Mouse (Mus musculus) hindbrain, embryonic 11.5 days (tissue): Measurements from ENCODE around the gene Akap5. TPM values are rescaled to one million over a fixed set of nuclear protein-coding genes. Genes with fewer than 3 reads are reported as not detected.

Experiments used
- ATAC-seq: fragments of 200-750 bp; cut with Nextera tagmentation; 2 replicates; pipeline ENCODE4 v1.8.0; 2017; ENCODE audit warnings: mild to moderate bottlenecking, moderate TSS enrichment, moderate library complexity; ENCODE audit not compliant: low FRiP score
- DNase-seq: peaks from one replicate; pipeline ENCODE4 v3.0.0-alpha.2; 2015; ENCODE audit warnings: low spot score
- H3K27ac ChIP-seq: fragments of 300-500 bp; sonication (generic); 2 replicates; pipeline ENCODE4 v1.5.1; 2014; ENCODE audit warnings: mild to moderate bottlenecking, low read depth, low read length
- H3K27me3 ChIP-seq: fragments of 300-500 bp; sonication (generic); 2 replicates; pipeline ENCODE4 v1.6.1; 2014; ENCODE audit warnings: mild to moderate bottlenecking, low read length, moderate library complexity, mixed read lengths; ENCODE audit not compliant: control insufficient read depth, insufficient read depth
- H3K36me3 ChIP-seq: fragments of 300-500 bp; sonication (generic); 2 replicates; pipeline ENCODE4 v1.6.1; 2014; ENCODE audit warnings: mild to moderate bottlenecking, low read length, moderate library complexity, mixed read lengths; ENCODE audit not compliant: control insufficient read depth, insufficient read depth
- H3K4me1 ChIP-seq: fragments of 300-500 bp; sonication (generic); replicated peaks from 2 replicates; pipeline ENCODE4 v1.6.1; 2014; ENCODE audit warnings: low read length, mixed read lengths; ENCODE audit not compliant: control insufficient read depth, insufficient read depth
- H3K4me2 ChIP-seq: fragments of 300-500 bp; sonication (generic); replicated peaks from 2 replicates; pipeline ENCODE4 v1.6.1; 2014; ENCODE audit warnings: mild to moderate bottlenecking, low read depth, low read length
- H3K4me3 ChIP-seq: fragments of 300-500 bp; sonication (generic); 2 replicates; pipeline ENCODE4 v1.5.1; 2014; ENCODE audit warnings: low read depth, low read length
- H3K9ac ChIP-seq: fragments of 300-500 bp; sonication (generic); 2 replicates; pipeline ENCODE4 v1.6.1; 2014; ENCODE audit warnings: low read depth, low read length
- H3K9me3 ChIP-seq: fragments of 300-500 bp; sonication (generic); 2 replicates; pipeline ENCODE4 v1.6.1; 2016; ENCODE audit warnings: low read length; ENCODE audit not compliant: control insufficient read depth
- WGBS: fragments of 180-500 bp; shearing (Covaris S2); extraction: QIAGEN DNeasy Blood & Tissue Kit; methylation state at CpG from one replicate; pipeline ENCODE4 v1.1.7; 2014; 5-methylcytosine and 5-hydroxymethylcytosine counted together
- polyA plus RNA-seq: library from polyadenylated mRNA; unstranded; fragments of >200 nt; fragmentation: Nextera tagmentation; extraction: Ambion mirVana; gene quantifications from 2 replicates; pipeline ENCODE4 v1.2.1, GENCODE M21; 2014

Gene Akap5
- polyA plus RNA-seq, 1 experiment from 2014 or later: 5.4 TPM

DNA sequence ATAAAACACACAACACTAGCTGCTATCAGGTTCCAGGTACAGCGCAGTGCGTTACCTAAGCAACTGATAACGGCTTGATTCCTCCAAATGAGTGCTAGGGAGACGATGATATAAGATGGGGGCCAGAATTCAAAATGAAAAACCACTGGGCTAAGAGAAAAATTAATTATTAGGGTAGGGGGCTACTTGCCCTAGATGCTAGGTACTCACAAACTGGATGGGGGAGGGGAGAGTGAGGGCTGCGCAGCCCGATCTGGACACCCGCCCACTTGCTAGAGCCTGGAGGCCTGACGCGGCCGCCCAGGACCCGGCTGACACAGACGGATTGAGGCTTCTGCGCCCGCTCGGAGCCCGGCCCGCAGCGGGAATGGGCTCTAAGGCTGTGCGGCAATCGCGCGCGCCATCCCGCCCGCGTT lies 44.1 kb downstream of the Akap5 start:
- peak overlapping the region; percentile 95 for H3K4me3 ChIP-seq
- H3K9ac ChIP-seq: peak overlapping the region; percentile 97
- peak; percentile 54; the same call in 1 of the 2 replicates for ATAC-seq
- peak overlapping the region; percentile 89 for H3K4me2 ChIP-seq
- peak; percentile 75 for DNase-seq
- H3K27ac ChIP-seq: peak overlapping the region; percentile 98
- H3K27me3 ChIP-seq: no peaks in the 10 kb centered on the region
- peaks cover 12% of the 10 kb centered on the region for H3K4me1 ChIP-seq
- no peaks in the 10 kb centered on the region for H3K9me3 ChIP-seq
- WGBS: under 1% methylated on average over 26 of the region's 26 CpGs
- H3K36me3 ChIP-seq: no peaks in the 10 kb centered on the region

DNA sequence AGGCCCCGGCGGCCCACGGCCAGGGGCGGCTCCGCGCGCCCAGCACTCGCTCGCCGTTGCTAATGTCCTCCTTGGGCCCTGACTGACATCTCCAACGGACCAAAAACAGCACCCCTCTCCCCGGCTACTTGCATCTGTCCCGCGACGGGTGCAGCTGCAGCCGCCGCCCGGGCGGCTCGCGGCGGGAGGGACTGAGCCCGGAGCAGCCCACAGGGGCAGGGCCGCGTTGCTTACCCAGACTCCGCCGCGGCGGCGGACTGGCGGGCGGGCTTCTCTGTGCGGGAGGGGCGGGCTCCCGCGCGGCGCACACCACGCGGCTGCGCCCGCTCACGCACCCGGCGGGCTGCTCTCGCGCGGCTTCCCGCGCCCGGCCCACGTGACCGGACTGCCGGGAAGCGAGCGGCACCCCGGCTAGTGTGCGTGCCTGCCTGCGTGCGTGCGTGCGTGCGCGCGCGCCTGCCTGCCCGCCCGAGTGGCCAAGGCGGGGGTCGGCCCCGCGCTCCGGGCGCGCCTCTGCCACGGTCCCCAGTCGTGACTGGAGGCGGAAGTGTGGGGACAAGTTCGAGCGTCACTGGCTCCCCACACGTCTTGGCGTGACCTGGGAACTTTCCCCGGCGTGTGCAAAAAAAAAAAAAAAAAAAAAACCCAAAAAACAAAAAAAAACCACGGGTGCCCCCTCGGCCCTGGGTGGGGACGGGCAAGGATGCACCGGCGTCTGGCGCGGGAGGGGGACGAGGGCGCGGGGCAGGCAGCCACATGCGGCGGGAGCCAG lies 44.7 kb downstream of the Akap5 start, which contains the start of gene Zbtb25:
Gene Zbtb25 (minus strand): TSS at position 397 of the 772 bp plus-strand sequence.
- peak within 1 kb of the TSS; percentile 97 for H3K9ac ChIP-seq
- under 1% methylated on average over 52 of the region's 96 CpGs for WGBS
- no peaks in the 10 kb centered on the region for H3K9me3 ChIP-seq
- DNase-seq (peak; percentile 92), ATAC-seq (peak; percentile 75)
- no peaks in the 10 kb centered on the region for H3K27me3 ChIP-seq
- H3K4me2 ChIP-seq: peak within 1 kb of the TSS; percentile 89
- peak within 1 kb of the TSS; percentile 95 for H3K4me3 ChIP-seq
- peaks cover 12% of the 10 kb centered on the region for H3K4me1 ChIP-seq
- H3K27ac ChIP-seq: peak within 1 kb of the TSS; percentile 98
- H3K36me3 ChIP-seq: no peaks in the 10 kb centered on the region

DNA sequence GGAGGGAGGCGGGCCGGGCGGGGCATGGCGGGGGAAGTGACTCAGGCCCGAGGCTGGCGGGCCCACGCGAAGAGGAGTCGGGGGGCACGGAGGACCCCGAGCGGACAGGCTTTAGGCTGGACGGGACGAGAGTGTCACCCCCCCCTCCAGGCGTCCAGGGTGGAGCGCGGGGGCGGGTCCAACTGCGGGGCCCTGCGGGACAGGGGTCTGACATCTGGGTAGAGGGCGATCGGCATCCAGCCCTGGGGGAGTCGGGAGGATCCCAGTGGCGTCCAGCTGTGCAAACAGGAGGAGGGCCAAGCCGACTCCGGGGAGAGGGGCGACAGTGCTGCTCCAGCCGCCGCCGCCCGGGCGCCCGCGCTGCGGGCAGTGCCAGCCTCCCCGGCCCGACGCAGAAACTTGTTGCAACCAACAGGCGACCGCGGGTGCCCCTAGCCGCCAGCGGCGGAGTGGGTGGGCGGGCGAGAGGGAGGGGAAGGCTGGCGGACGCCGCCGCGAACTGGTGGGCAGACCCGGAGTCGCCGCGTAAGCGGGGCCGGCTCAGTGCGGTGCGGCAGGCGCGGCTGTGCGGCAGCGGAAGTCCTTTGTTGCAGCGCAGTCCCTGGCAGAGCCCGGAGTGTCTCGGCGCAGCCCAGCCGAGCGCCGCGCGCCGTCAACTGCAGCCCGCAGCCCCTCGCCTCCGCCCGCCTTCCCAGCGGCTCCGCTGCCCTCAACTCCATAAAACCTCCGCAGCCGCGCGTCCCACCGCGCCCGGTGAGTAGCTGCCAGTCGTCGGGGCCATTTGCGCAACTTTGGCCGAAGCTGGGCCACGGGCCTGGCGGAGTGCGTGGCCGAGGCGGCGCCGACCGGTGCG lies 45.5 kb downstream of the Akap5 start, which contains the start of gene Zbtb1:
Gene Zbtb1 (plus strand): TSS at position 289 of the 853 bp plus-strand sequence.
- Histone ChIP-seq H3K36me3 (no peaks in the 10 kb centered on the region), H3K4me3 (peak within 1 kb of the TSS; percentile 95), H3K9me3 (no peaks in the 10 kb centered on the region), H3K4me2 (peak within 1 kb of the TSS; percentile 89), H3K27ac (peak within 1 kb of the TSS; percentile 98), H3K9ac (peak within 1 kb of the TSS; percentile 97), H3K4me1 (peaks cover 12% of the 10 kb centered on the region), H3K27me3 (no peaks in the 10 kb centered on the region)
- ATAC-seq (peak; percentile 67), DNase-seq (peak; percentile 85)
- under 1% methylated on average over 82 of the region's 99 CpGs for WGBS

DNA sequence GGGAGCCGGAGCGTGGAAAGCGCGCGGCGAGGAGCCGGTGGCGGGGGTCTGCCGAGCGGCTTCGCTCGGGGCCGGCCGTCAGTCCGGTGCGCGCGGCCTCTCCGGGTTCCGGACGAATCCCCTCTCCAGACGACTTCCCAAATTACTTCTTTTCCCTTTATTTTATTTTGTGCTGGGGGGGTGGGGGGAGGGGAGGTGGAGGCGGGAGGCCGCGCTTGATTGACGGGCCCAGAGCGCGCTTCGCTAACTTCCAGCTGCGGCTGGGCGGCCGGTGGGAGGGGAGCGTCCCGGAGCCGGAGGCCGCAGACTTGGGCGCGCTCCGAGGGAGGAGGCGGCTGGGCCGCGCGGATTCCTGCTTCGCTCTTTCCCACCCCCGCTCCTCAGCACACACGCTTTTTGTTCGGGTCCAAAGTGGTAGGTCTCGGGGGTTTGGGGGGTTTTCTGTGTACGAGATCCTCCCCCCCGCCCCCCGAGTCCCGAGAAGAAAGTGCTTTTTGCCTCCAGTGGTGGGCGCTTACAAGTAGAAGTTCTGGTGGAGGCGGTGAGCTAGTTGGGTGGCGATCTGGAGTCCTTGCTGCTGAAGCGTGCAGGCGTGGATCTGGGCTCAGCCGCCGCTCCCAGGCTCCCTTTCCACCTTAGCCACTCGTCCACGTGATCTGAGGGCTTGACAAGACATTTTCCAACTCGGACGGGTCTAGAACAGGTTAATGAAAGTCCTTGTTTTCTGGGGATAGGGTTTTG lies 46.3 kb downstream of the Akap5 start:
- peak overlapping the region; percentile 97 for H3K9ac ChIP-seq
- H3K4me1 ChIP-seq: peaks cover 12% of the 10 kb centered on the region
- H3K27me3 ChIP-seq: no peaks in the 10 kb centered on the region
- H3K4me2 ChIP-seq: peak overlapping the region; percentile 89
- H3K36me3 ChIP-seq: no peaks in the 10 kb centered on the region
- peak; percentile 40 for ATAC-seq
- no peaks in the 10 kb centered on the region for H3K9me3 ChIP-seq
- peak; percentile 81 for DNase-seq
- H3K27ac ChIP-seq: peak overlapping the region; percentile 98
- peak overlapping the region; percentile 95 for H3K4me3 ChIP-seq
- WGBS: 0% methylated on average over 55 of the region's 63 CpGs

DNA sequence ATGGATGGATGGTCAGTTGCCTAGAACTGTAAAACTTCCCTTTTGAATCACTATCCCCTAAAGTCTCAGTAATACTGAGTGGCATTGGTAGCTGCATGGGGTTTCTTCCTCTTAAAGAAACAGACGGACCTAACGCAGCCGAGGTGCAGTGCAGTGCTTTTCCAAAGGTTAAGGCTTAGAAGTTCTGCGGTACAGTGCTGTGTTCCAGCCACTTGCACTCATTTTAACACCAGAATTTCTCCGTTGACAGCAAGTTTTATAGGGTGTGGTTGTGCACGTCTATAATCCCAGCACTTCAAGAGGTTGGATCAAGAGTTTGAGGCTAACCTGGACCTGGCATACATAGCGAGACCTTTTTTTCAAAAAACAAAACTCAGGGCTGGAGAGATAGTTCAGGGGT lies 47.4 kb downstream of the Akap5 start:
- Histone ChIP-seq H3K27ac (no peak overlapping the region), H3K4me1 (peaks cover 12% of the 10 kb centered on the region), H3K9ac (no peak overlapping the region; the same call in 1 of the 2 replicates), H3K4me3 (peak overlapping the region; percentile 95), H3K27me3 (no peaks in the 10 kb centered on the region), H3K4me2 (peak overlapping the region; percentile 89), H3K9me3 (no peaks in the 10 kb centered on the region), H3K36me3 (no peaks in the 10 kb centered on the region)
- ATAC-seq: no peak
- 48% methylated on average over 7 of the region's 7 CpGs for WGBS
- no peak for DNase-seq

DNA sequence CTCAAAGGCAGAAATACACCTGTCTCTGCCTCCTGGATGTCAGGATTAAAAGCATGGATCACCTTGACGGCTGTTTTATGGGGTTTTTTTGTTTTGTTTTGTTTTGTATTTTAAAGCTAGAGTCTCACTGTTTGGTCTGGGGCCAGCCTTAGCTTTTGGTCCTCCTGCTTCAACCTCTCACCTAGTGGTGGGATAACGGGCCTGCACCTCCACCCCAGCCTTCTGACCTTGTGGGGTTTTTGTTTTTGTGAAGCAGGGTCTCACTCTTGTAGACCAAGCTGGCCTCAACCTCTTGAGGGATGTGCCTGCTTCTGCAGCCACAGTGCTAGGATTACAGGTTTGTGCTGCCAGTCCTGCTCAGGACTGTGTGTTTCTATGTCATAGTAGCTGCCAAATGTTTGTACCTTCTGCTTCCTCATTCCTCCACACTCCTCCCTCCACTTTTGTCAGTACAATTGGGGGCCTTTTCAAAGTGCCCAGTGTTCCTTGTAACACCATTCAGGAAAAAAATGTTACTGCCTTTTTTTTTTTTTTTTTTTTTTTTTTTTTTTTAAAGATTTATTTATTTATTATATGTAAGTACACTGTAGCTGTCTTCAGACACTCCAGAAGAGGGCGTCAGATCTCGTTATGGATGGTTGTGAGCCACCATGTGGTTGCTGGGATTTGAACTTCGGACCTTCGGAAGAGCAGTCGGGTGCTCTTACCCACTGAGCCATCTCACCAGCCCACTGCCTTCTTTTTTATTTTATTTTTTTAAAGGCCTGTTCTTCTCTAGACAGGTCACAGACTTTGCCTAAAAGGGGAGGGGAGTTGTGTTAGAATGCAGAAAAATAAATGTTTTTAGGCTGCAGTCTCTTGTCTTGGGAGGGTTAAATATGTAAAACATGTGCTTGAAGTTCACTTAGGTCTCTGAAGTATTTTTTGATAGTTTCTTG lies 48.5 kb downstream of the Akap5 start:
- Histone ChIP-seq H3K4me1 (0 out of 2 replicates have a peak, but pooled peaks cover 7% of the 10 kb centered on the region), H3K36me3 (no peaks in the 10 kb centered on the region), H3K9ac (no peak overlapping the region), H3K4me3 (no peak overlapping the region), H3K27ac (no peak overlapping the region), H3K9me3 (no peaks in the 10 kb centered on the region), H3K4me2 (no peak overlapping the region), H3K27me3 (no peaks in the 10 kb centered on the region)
- DNase-seq (peak; percentile 20), ATAC-seq (no peak)
- WGBS: 82% methylated on average over 5 of the region's 7 CpGs

DNA sequence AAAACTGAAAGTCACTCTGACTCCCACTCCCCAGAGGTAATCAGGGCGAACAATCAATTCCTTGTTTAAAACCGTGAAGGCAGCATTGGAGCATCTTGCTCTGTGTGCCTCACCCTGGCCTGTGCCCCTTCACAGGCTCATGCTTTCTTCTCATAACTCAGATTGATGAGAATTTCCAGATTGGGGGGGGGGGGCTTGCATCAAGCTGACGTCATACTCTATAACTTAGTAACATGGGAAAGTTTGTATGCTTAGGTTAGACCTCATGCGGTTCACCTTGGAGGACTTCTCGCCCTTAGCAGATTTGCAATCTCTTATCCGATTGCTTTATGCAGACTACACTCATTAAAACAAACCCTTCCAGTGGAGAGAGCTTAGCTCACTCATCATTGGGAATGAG lies 49.3 kb downstream of the Akap5 start:
- no peaks in the 10 kb centered on the region for H3K36me3 ChIP-seq
- H3K9me3 ChIP-seq: no peaks in the 10 kb centered on the region
- 64% methylated on average over 6 of the region's 6 CpGs for whole genome bisulfite sequencing
- no peak overlapping the region for H3K27ac ChIP-seq
- H3K9ac ChIP-seq: no peak overlapping the region
- no peak overlapping the region for H3K4me3 ChIP-seq
- no peaks in the 10 kb centered on the region for H3K27me3 ChIP-seq
- H3K4me2 ChIP-seq: no peak overlapping the region
- DNase-seq: no peak
- H3K4me1 ChIP-seq: 0 out of 2 replicates have a peak, but pooled peaks cover 5% of the 10 kb centered on the region
- ATAC-seq: no peak
